Mouse (Mus musculus): ENCODE results near the gene Meis1. TPM values are rescaled to one million over a fixed set of nuclear protein-coding genes. Genes with fewer than 3 reads are reported as not detected.

The Meis1 gene
- polyA plus RNA-seq (2016; fragmentation: Nextera tagmentation; extraction: Ambion mirVana), result 109 and 119 TPM in 2 replicates

DNA sequence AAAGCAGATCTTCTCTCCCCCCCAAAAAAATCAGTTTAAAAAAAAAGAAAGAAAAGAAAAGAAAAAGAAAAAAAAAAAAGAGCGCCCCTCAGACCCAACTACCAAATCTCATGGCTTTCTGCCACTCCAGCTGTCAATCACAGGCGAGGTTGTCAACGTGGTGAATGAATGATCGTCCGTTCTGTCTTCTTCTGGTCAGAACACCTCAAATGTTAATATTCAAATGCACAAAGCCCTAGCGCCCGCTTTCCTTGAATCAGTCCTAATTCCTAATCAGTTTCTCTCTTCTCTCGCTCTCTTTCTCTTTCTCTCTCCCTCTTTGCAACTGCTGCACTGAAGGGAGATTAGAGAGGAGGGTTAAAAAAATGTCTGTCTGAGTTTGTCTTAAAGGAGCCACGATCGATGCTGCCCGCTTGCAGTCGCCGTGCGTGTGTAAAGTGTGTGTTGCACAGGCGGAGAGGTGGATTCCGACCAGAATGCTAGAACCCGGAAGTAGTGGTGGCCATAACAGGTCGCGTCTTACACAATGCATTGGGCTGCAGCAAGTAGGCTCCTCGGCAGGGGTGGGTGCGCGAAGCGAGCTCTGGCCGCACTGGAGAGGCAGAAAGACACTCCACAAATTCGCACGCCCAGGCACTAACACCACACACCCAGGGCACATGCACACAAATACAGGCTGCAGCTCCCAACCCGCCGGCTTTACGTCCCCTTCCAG lies at the start of gene Meis1:
Meis1 (minus strand) TSS at position 497 of the 715 bp plus-strand sequence.
- no peaks in the 10 kb centered on the region for H3K9me3 ChIP-seq (replicated peaks)
- H3K27ac ChIP-seq, result peak within 1 kb of the TSS; percentile 98
- peaks cover 52% of the 10 kb centered on the region for H3K4me1 ChIP-seq
- peak; percentile 91 for DNase-seq (ENCODE audit: low spot score)
- H3K4me3 ChIP-seq, result peak within 1 kb of the TSS; percentile 72
- peaks cover 27% of the 10 kb centered on the region; the same call in 1 of the 2 replicates for H3K27me3 ChIP-seq (ENCODE audit: low read depth, poor library complexity, severe bottlenecking)
- 0% methylated on average over 29 of the region's 29 CpGs for WGBS
- H3K36me3 ChIP-seq, result peaks cover 19% of the 10 kb centered on the region

- WGBS, result 36% methylated on average over 5 of the region's 5 CpGs
- no peak overlapping the region for H3K27ac ChIP-seq
- no peaks in the 10 kb centered on the region; the same call in 1 of the 2 replicates for H3K9me3 ChIP-seq (replicated peaks)
- no peaks in the 10 kb centered on the region for H3K36me3 ChIP-seq
- H3K4me1 ChIP-seq, result peaks cover 19% of the 10 kb centered on the region
- DNase-seq (ENCODE audit: low spot score), result peak; percentile 54
- peaks cover 24% of the 10 kb centered on the region; the same call in 1 of the 2 replicates for H3K27me3 ChIP-seq (ENCODE audit: low read depth, poor library complexity, severe bottlenecking)
- H3K4me3 ChIP-seq, result no peak overlapping the region
Measured at GRCm38 (mm10) chr11:19067334-19067733, 48.5 kb upstream of the Meis1 start.

GRCm38 (mm10) chr11:19049276-19049675 lies 30.5 kb upstream of the Meis1 start:
- no peaks in the 10 kb centered on the region for H3K9me3 ChIP-seq (replicated peaks)
- H3K27ac ChIP-seq, result no peak overlapping the region
- WGBS, result 32% methylated on average over 7 of the region's 7 CpGs
- no peak for DNase-seq (ENCODE audit: low spot score)
- H3K36me3 ChIP-seq, result no peaks in the 10 kb centered on the region
- peaks cover 24% of the 10 kb centered on the region for H3K4me1 ChIP-seq
- peaks cover 32% of the 10 kb centered on the region; the same call in 1 of the 2 replicates for H3K27me3 ChIP-seq (ENCODE audit: low read depth, poor library complexity, severe bottlenecking)
- H3K4me3 ChIP-seq, result no peak overlapping the region

DNA sequence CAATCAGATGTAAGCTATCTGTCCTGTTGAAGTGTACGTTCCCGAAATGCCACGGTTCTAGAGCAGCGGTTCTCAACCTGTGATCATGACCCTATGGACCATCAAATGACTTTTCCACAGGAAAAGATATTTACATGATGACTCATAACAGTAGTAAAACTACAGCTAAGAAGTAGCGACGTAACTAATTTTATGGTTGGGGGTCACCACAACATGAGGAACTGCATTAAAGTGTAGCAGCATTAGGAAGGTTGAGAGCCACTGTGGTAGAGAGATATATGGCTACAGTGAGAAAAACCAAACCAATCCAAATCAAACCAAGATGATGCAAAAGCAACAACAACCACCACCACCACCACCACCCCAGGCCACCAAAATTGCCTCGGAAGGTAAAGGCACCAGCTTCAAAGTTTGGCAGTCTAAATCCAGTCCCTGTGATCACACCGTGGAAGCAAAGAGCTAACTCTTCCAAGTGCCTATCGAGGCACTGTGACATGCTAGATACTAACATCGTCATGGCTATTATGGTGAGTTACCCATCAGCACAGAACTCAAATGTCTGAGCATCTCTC lies 17.9 kb upstream of the Meis1 start:
- H3K27ac ChIP-seq, result no peak overlapping the region
- no peak for DNase-seq (ENCODE audit: low spot score)
- WGBS, result 92% methylated on average over 10 of the region's 10 CpGs

DNA sequence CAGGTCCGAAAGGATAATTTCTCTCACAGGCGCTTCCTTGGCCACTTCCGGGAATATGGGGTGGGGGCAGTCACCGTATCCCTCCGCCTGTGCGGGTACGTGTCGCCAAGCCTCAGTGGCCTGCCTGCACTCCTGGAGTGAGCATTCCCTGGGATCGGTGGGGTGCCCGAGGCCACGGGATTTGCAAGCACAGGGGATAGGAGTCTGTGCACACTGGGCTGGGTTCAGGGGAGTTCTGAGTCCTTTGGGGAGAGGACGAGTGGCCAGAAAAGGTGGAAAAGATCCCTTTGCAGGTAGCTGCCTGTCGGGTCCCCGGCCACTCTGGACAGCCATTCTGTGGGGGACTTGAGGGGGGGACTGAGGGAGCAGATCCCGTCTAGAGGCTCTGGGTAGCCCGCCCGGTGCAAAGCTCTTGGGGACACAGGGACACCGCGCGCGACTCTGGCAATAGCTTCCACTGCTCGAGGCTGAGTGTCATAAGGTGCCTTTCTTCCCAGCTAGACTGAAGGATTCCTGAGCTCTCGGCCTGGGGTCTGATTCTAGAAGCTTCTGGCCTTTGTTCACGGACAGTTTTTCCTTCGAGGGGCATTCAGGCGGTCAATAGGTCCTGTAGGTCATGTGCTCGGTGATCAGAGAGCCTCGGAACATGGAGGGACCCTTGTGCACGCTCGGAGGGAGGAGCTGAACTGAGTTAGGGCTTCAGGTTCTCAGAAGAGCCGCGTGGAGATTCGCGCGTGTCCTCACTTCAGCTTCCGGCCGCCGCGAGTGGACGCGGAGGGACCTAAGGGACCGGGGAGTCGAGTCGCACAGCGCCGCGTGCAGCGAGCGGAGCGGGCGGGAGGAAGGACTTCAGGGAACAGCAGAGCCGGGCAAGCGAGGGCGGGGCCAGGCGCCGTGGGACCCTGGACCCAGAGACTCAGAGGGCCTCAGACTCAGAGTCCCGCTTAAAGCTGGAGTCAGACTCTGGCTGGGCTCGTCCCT lies 8.1 kb upstream of the Meis1 start:
- peak overlapping the region; percentile 86 for H3K27ac ChIP-seq
- H3K4me3 ChIP-seq, result peak overlapping the region; percentile 60
- peaks cover 33% of the 10 kb centered on the region; the same call in 1 of the 2 replicates for H3K27me3 ChIP-seq (ENCODE audit: low read depth, poor library complexity, severe bottlenecking)
- peak; percentile 83 for DNase-seq (ENCODE audit: low spot score)
- under 1% methylated on average over 58 of the region's 58 CpGs for WGBS
- peaks cover 39% of the 10 kb centered on the region for H3K4me1 ChIP-seq
- H3K36me3 ChIP-seq, result no peaks in the 10 kb centered on the region
- no peaks in the 10 kb centered on the region for H3K9me3 ChIP-seq (replicated peaks)

More for the DNA sequence above, 17.9 kb upstream of the Meis1 start:
- no peak overlapping the region for H3K4me3 ChIP-seq
- H3K4me1 ChIP-seq, result no peaks in the 10 kb centered on the region
- no peaks in the 10 kb centered on the region for H3K36me3 ChIP-seq
- no peaks in the 10 kb centered on the region for H3K27me3 ChIP-seq (ENCODE audit: low read depth, poor library complexity, severe bottlenecking)
- H3K9me3 ChIP-seq (replicated peaks), result no peaks in the 10 kb centered on the region

DNA sequence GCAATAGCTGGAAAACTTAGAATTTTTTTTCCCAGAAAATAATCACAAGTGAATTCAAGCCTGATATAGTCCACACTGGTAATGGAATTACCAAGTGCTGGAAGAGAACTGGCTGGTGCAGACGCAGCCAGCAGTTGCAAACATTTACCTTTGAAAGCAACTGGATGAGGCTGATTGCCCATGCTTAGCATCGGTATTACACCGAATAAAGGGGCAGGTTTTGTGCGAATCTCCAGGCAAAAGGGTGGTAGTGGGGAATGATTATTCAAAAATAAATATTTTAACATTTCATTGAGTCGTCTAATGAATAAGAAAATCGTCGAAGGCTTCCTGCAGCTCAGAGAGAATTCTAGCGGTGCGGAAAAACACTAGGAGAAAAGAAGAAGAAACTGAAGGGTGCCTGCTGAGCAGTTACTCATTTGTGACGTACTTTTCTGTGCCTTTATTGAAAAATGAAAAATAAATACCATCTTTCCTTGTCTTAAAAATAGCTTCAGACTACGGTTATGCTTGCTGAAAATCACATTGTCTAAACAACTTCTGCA lies 7.3 kb upstream of the Meis1 start:
- Histone ChIP-seq H3K27me3 (ENCODE audit: low read depth, poor library complexity, severe bottlenecking) (peaks cover 38% of the 10 kb centered on the region; the same call in 1 of the 2 replicates), H3K27ac (peak overlapping the region; percentile 86)

DNA sequence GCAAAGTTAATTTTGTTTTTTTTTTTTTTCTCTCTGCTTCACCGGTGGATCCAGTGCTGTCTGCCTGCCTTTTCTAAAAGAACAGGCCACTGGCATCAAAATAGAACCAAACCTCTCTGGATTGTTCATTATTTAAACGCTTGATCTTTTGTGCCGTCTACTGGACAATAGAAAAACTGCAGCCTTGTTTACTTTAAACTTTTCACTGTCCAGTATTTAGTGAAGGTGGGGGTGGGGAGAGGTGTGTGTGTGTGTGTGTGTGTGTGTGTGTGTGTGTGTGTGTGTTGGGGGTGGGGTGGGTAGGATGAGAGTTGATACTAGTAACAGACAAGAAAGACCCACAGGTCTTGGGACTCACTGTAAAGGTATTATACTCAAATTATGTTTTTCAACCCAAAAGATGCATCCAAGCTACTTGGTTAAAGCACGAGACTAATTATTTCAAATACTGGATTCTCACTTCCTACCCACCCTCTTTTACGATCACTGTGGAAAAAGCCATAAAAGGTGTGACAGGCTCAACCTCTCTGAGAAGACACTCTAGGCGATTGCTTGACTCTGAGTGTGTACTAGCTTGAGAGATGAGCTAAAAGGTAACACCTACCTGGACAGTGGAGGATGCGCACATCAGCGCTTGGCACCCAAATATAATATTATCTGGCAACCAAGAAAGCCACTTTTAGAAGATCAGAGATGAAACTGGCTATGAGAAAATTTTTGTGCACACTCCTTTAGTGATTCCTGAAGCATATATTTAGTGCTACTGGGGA lies 5.9 kb upstream of the Meis1 start:
- Histone ChIP-seq H3K27me3 (ENCODE audit: low read depth, poor library complexity, severe bottlenecking) (peaks cover 44% of the 10 kb centered on the region; the same call in 1 of the 2 replicates), H3K36me3 (no peaks in the 10 kb centered on the region), H3K9me3 (replicated peaks) (no peaks in the 10 kb centered on the region), H3K4me3 (no peak overlapping the region), H3K4me1 (peaks cover 53% of the 10 kb centered on the region), H3K27ac (no peak overlapping the region)
- WGBS, result 26% methylated on average over 8 of the region's 8 CpGs
- DNase-seq (ENCODE audit: low spot score), result no peak

More for the DNA sequence above, 7.3 kb upstream of the Meis1 start:
- Histone ChIP-seq H3K4me3 (peak overlapping the region; percentile 60), H3K4me1 (peaks cover 47% of the 10 kb centered on the region), H3K36me3 (no peaks in the 10 kb centered on the region), H3K9me3 (replicated peaks) (no peaks in the 10 kb centered on the region)
- DNase-seq (ENCODE audit: low spot score), result no peak
- 7% methylated on average over 11 of the region's 11 CpGs for WGBS

DNA sequence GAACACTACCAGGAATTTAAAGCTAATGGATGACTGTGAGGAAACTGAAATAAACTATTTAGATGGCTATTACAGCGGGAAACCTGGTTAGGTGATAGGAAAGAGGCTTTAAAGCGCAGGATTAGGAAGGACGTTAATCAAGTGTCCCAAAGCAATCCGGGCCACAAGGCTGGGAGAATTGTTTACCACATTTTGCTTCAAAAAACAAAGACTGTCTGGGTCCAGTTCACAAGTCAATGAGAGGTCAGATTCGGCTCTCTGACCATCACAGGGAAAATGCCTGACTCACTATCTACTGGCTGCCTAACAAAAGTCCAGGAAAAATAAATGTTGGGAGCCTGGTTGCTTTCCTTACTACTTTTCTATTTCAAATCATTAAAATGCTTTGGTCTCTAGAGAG lies 4.6 kb upstream of the Meis1 start:
- H3K36me3 ChIP-seq, result no peaks in the 10 kb centered on the region
- H3K4me3 ChIP-seq, result no peak overlapping the region
- peaks cover 53% of the 10 kb centered on the region for H3K4me1 ChIP-seq
- H3K27me3 ChIP-seq (ENCODE audit: low read depth, poor library complexity, severe bottlenecking), result peaks cover 42% of the 10 kb centered on the region; the same call in 1 of the 2 replicates
- 6% methylated on average over 5 of the region's 5 CpGs for WGBS
- H3K27ac ChIP-seq, result peak overlapping the region; percentile 46; the same call in 1 of the 2 replicates
- DNase-seq (ENCODE audit: low spot score), result no peak
- no peaks in the 10 kb centered on the region for H3K9me3 ChIP-seq (replicated peaks)

- 5% methylated on average over 2 of the region's 2 CpGs for WGBS
- peaks cover 34% of the 10 kb centered on the region; the same call in 1 of the 2 replicates for H3K27me3 ChIP-seq (ENCODE audit: low read depth, poor library complexity, severe bottlenecking)
- peak overlapping the region; percentile 46; the same call in 1 of the 2 replicates for H3K27ac ChIP-seq
- H3K36me3 ChIP-seq, result no peaks in the 10 kb centered on the region
- DNase-seq (ENCODE audit: low spot score), result no peak
- H3K4me3 ChIP-seq, result no peak overlapping the region
- no peaks in the 10 kb centered on the region for H3K9me3 ChIP-seq (replicated peaks)
- H3K4me1 ChIP-seq, result peaks cover 50% of the 10 kb centered on the region
Measured at GRCm38 (mm10) chr11:19022576-19022975, 3.8 kb upstream of the Meis1 start.

- Histone ChIP-seq H3K27me3 (ENCODE audit: low read depth, poor library complexity, severe bottlenecking) (peaks cover 26% of the 10 kb centered on the region; the same call in 1 of the 2 replicates), H3K4me1 (peaks cover 37% of the 10 kb centered on the region)
- 2% methylated on average over 28 of the region's 28 CpGs for WGBS
Measured at GRCm38 (mm10) chr11:19020951-19021710, 2.3 kb upstream of the Meis1 start.

GRCm38 (mm10) chr11:19020371-19020824 lies 1.6 kb upstream of the Meis1 start:
- peaks cover 7% of the 10 kb centered on the region; the same call in 1 of the 2 replicates for H3K36me3 ChIP-seq
- peaks cover 41% of the 10 kb centered on the region for H3K4me1 ChIP-seq
- WGBS, result under 1% methylated on average over 25 of the region's 25 CpGs
- DNase-seq (ENCODE audit: low spot score), result peak; percentile 92
- peak overlapping the region; percentile 98 for H3K27ac ChIP-seq
- peaks cover 26% of the 10 kb centered on the region; the same call in 1 of the 2 replicates for H3K27me3 ChIP-seq (ENCODE audit: low read depth, poor library complexity, severe bottlenecking)
- H3K9me3 ChIP-seq (replicated peaks), result no peaks in the 10 kb centered on the region
- H3K4me3 ChIP-seq, result peak overlapping the region; percentile 72

More at GRCm38 (mm10) chr11:19020951-19021710, 2.3 kb upstream of the Meis1 start:
- no peaks in the 10 kb centered on the region for H3K9me3 ChIP-seq (replicated peaks)
- peak; percentile 72 for DNase-seq (ENCODE audit: low spot score)
- peak overlapping the region; percentile 72 for H3K4me3 ChIP-seq
- H3K27ac ChIP-seq, result peak overlapping the region; percentile 98
- H3K36me3 ChIP-seq, result no peaks in the 10 kb centered on the region

All from limb, embryonic 10.5 days (tissue).